Mouse (Mus musculus) hematopoietic stem cell, adult 5-6 weeks (primary cell): ENCODE results near the gene Nqo2. TPM values are rescaled to one million over a fixed set of nuclear protein-coding genes. Genes with fewer than 3 reads are reported as not detected.
"Not testable (repeated sequence)": the region's sequence is repeated elsewhere in the genome, so short reads cannot be mapped to it uniquely, and the experiment has no call there.

Experiments used
- ATAC-seq, 2 experiments: fragments of 125-278 bp in 1 of 2; replicated peaks in 1 of 2; 2 replicates each; pipeline ENCODE4 v1.8.0; 2016 to 2017; ENCODE audit warnings: inconsistent platforms in 2 of 2, mild to moderate bottlenecking in 2 of 2, moderate number of reproducible peaks in 2 of 2, low read depth in 1 of 2, moderate TSS enrichment in 1 of 2; ENCODE audit not compliant: low FRiP score in 2 of 2, poor library complexity in 2 of 2, severe bottlenecking in 2 of 2, insufficient read depth in 1 of 2, low TSS enrichment in 1 of 2
- total RNA-seq: library from RNA; stranded (forward); fragments of 172-1452, 232-1000 nt; gene quantifications from 2 replicates; pipeline ENCODE4 v1.2.3, GENCODE M21; 2017

The Nqo2 gene
- total RNA-seq = 15.6 and 25.7 TPM in 2 replicates

- peak; percentile 78 to 89 for ATAC-seq
Observed at GRCm38 (mm10) chr13:33964206-33965046, at the start of gene Nqo2. Nqo2 (plus strand) TSS chr13:33964687.

- no peak for ATAC-seq
Observed at GRCm38 (mm10) chr13:33921041-33921440, 43.4 kb upstream of the Nqo2 start.

- no peak for ATAC-seq
Observed at GRCm38 (mm10) chr13:33921699-33922098, 42.8 kb upstream of the Nqo2 start.

- no peak for ATAC-seq
Observed at GRCm38 (mm10) chr13:33930281-33930680, 34.2 kb upstream of the Nqo2 start.

- ATAC-seq = no peak
Observed at GRCm38 (mm10) chr13:33930912-33931311, 33.6 kb upstream of the Nqo2 start.

- ATAC-seq = no peak
Observed at GRCm38 (mm10) chr13:33934743-33935142, 29.7 kb upstream of the Nqo2 start.

- peak; percentile 40 to 48; a peak in 1 of 4 replicates for ATAC-seq
Observed at GRCm38 (mm10) chr13:33935465-33936181, 28.9 kb upstream of the Nqo2 start.

GRCm38 (mm10) chr13:33937151-33937550, 27.3 kb upstream of the Nqo2 start:
- ATAC-seq = no peak

GRCm38 (mm10) chr13:33937587-33937986, 26.9 kb upstream of the Nqo2 start:
- not testable (repeated sequence) for ATAC-seq

GRCm38 (mm10) chr13:33941288-33941808, 23.1 kb upstream of the Nqo2 start:
- no peak for ATAC-seq

- ATAC-seq = 0 out of 4 replicates have a peak, but pooled peaks of 1 of the 2 experiments have one; percentile 42
Observed at GRCm38 (mm10) chr13:33942212-33942779, 22.2 kb upstream of the Nqo2 start.

- no peak for ATAC-seq
Observed at GRCm38 (mm10) chr13:33951308-33952074, 13.0 kb upstream of the Nqo2 start.

- ATAC-seq = no peak
Observed at GRCm38 (mm10) chr13:33952075-33952449, 12.4 kb upstream of the Nqo2 start.

- ATAC-seq = no peak
Observed at GRCm38 (mm10) chr13:33952947-33953346, 11.5 kb upstream of the Nqo2 start.

GRCm38 (mm10) chr13:33956571-33957421, 7.7 kb upstream of the Nqo2 start:
- peak; percentile 65 to 85 for ATAC-seq

GRCm38 (mm10) chr13:33959771-33960170, 4.7 kb upstream of the Nqo2 start:
- no peak for ATAC-seq
